Mouse (Mus musculus) small intestine, adult 2 months (tissue): ENCODE results near the gene Agbl5. TPM values are rescaled to one million over a fixed set of nuclear protein-coding genes. Genes with fewer than 3 reads are reported as not detected.

Source experiments
- H3K27ac ChIP-seq: fragments of 200-500 bp; 2 replicates; pipeline ENCODE4 v1.5.1; 2012; ENCODE audit warnings: low read depth, low read length, control low read depth, inconsistent platforms; ENCODE audit not compliant: insufficient read depth
- H3K27me3 ChIP-seq: fragments of 200-500 bp; 2 replicates; pipeline ENCODE4 v1.6.1; 2012; ENCODE audit warnings: mild to moderate bottlenecking, moderate library complexity, low read length, inconsistent platforms; ENCODE audit not compliant: control insufficient read depth, insufficient read depth
- H3K36me3 ChIP-seq: fragments of 200-500 bp; 2 replicates; pipeline ENCODE4 v1.6.1; 2012; ENCODE audit warnings: mild to moderate bottlenecking, low read length, control low read depth, inconsistent platforms; ENCODE audit not compliant: control insufficient read depth, insufficient read depth
- H3K4me1 ChIP-seq: fragments of 200-500 bp; 2 replicates; pipeline ENCODE4 v1.6.1; 2012; ENCODE audit warnings: low read length, inconsistent platforms, mixed read lengths; ENCODE audit not compliant: control insufficient read depth, insufficient read depth, insufficient read length
- H3K4me3 ChIP-seq: fragments of 200-500 bp; 2 replicates; pipeline ENCODE4 v1.5.1; 2012; ENCODE audit warnings: low read depth, mild to moderate bottlenecking, control low read depth, inconsistent platforms, low read length, moderate library complexity
- CTCF ChIP-seq: fragments of 200-500 bp; IDR thresholded peaks from 2 replicates; pipeline ENCODE4 v1.5.1; 2012; ENCODE audit warnings: low read depth, mild to moderate bottlenecking, control low read depth, inconsistent platforms, low read length, moderate library complexity, mixed read lengths; ENCODE audit not compliant: insufficient replicate concordance, insufficient read length; ENCODE audit errors: extremely low read depth
- POLR2A ChIP-seq: fragments of 200-500 bp; IDR thresholded peaks from 2 replicates; pipeline ENCODE4 v1.6.1; 2012; ENCODE audit warnings: low read depth, mild to moderate bottlenecking, control low read depth, inconsistent platforms, low read length, moderate library complexity
- WGBS: fragments of 180-500 bp; shearing (Covaris S2); methylation state at CpG from one replicate; pipeline ENCODE4 v1.1.7; 2018; 5-methylcytosine and 5-hydroxymethylcytosine counted together
- polyA plus RNA-seq: library from polyadenylated mRNA; depleted of rRNA; stranded (reverse); fragments of >200 nt; gene quantifications from 2 replicates; pipeline ENCODE4 v1.2.3, GENCODE M21; 2012

Gene Agbl5
- polyA plus RNA-seq, 1 experiment, result 10.2 TPM

DNA sequence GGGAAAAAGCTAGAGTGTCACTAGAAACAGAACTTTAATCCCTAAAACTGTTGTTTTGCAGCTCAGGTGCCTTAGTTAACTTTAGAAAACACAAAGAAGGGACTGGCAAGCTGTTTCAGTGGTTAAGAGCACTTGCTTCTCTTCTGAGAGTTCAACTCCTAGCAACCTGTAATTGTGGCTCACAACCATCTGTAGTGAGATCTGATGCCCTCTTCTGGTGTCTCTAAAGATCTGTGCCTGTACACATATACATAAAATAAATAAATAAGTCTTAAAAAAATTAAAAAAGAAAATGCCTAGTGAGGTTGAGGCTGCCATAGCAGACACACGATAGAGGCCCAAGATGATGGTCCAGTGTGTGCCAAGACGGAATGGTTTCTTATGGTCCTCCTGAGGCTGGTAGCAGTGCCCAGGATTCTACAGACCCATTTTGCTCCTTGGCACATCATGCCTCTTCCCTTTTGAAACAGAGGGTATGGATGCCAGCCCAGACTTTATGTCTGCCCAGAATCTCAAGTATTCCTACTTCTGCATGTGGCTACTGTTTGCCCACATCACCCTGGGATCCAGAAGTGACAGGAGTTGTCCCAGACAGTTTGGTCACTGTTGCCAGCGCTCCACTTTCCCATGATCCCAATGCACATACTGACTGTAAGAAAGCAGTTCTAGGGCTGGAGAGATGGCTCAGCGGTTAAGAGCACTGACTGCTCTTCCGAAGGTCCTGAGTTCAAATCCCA, 46.4 kb downstream of the Agbl5 start:
- no peak for TF ChIP-seq POLR2A
- TF ChIP-seq CTCF, result no peak
- Histone ChIP-seq H3K27ac (no peak overlapping the region), H3K4me1 (no peaks in the 10 kb centered on the region; the same call in 1 of the 2 replicates), H3K4me3 (no peak overlapping the region), H3K27me3 (no peaks in the 10 kb centered on the region), H3K36me3 (peaks cover 22% of the 10 kb centered on the region)
- WGBS, result 90% methylated on average over 5 of the region's 5 CpGs

DNA sequence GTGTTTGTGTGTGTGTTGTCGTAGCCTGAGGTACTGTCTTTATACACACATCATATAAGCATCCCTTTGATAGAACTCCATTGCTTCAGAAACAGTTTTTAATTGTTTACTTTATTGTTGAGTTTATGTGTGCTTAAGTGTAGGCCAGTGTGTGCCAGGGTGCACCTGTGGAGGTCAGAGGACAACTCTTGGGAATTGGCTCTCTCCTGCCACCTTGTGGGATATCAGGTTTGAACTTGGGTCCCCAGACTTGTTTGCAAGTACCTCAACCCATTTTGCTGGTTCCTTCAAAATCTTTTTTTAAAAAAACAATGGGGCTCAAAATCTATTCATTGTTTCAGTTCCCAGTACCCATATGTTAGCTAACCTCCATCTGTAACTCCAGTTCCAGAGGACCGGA, 54.5 kb downstream of the Agbl5 start:
- H3K27me3 ChIP-seq, result no peaks in the 10 kb centered on the region
- 83% methylated on average over 2 of the region's 2 CpGs for WGBS
- H3K36me3 ChIP-seq, result no peaks in the 10 kb centered on the region; the same call in 1 of the 2 replicates
- H3K4me1 ChIP-seq, result peaks cover 13% of the 10 kb centered on the region; the same call in 1 of the 2 replicates
- no peak overlapping the region for H3K4me3 ChIP-seq
- TF ChIP-seq POLR2A, result no peak
- TF ChIP-seq CTCF, result peak; percentile 61; the same call in 1 of the 2 replicates
- H3K27ac ChIP-seq, result no peak overlapping the region

DNA sequence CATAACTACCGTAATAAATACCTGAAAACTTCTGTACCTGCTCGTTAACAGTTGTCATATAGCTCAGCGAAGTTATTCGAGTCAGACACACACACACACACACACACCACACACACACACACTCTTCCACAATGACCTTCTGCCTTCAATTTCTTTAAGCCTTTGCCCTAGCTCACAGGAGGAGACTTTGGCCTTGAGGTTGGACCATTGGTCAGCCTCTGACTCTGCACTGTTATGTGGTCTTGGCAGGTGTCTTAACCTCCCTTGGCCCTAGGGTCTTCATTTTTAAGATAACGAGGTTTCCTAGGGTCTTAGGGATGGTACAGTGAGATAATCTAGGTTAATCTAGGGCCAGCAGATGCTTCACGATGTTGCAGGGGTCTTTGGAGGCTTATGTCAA, 55.9 kb downstream of the Agbl5 start:
- H3K4me1 ChIP-seq, result peaks cover 13% of the 10 kb centered on the region; the same call in 1 of the 2 replicates
- H3K4me3 ChIP-seq, result peak overlapping the region; percentile 69
- 63% methylated on average over 6 of the region's 6 CpGs for WGBS
- no peaks in the 10 kb centered on the region for H3K27me3 ChIP-seq
- no peaks in the 10 kb centered on the region for H3K36me3 ChIP-seq
- no peak for TF ChIP-seq POLR2A
- no peak for TF ChIP-seq CTCF
- H3K27ac ChIP-seq, result peak overlapping the region; percentile 91

DNA sequence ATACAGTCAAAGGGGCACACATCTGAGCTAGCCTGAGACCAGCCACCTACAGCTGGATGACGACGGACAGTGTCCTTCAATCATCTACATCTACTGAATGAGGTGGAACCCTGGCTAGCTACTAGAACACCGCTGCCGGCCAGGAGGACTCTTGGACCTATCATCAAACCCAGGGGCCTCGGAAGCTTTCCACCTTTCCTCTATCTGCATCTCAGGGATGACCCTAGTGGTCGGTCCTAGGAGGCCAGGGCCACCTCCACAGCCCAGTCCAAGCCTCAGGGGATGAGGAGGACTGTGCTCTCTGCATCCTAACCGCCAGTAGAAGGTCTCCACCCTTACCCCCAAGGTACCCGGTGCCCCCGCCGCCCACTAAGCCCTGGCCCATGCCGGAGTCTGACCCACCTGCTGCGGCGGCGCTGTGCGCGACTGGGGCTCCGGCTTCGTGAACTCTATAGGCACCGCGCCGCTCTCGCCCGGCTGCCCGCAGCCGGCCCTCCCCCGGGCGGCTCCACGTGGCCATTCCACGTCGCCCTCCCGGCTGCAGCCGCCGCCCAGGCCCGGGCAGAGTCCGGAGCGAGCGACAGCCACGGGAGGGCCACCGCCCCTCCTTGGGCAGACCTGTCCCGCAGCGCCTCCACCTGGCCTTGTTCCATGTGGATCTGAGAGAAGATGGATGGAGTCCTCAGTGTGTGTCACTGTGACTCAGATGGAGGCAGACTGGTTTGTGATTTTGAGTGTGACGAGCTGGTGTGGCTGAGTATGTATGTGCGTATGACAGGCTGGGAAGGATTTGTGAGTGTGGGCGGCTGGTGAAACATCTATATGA, 56.7 kb downstream of the Agbl5 start, which contains the start of gene Cgref1:
TSS of gene Cgref1 (minus strand) at position 636 of the 826 bp plus-strand sequence.
- H3K4me1 ChIP-seq, result peaks cover 13% of the 10 kb centered on the region; the same call in 1 of the 2 replicates

DNA sequence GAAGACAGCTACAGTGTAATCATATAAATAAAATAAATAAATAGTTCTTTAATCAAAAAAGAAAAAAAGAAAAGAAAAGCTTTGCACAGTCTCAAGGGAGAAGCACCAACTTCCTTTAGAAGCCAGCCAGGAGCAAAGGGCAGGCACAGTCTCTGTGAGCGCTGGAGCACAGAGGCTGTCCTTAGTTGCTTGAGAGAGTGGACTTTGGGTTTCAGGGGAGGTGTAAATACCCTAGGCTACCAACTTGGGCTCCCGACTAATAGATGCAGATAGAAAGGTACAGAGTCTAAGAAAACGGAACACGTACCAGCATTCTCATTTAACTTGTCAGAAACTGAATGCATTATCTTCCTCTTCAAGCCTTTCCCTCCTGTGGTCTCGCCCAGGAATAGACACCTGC, 60.1 kb downstream of the Agbl5 start:
- Histone ChIP-seq H3K27me3 (no peaks in the 10 kb centered on the region), H3K27ac (peak overlapping the region; percentile 93)
- TF ChIP-seq CTCF, result no peak
- TF ChIP-seq POLR2A, result no peak

More for the DNA sequence above, 56.7 kb downstream of the Agbl5 start, which contains the start of gene Cgref1:
- peak; percentile 51; the same call in 1 of the 2 replicates for TF ChIP-seq CTCF
- peak; percentile 49; the same call in 1 of the 2 replicates for TF ChIP-seq POLR2A
- H3K27me3 ChIP-seq, result no peaks in the 10 kb centered on the region
- 5% methylated on average over 44 of the region's 44 CpGs for WGBS
- peak within 1 kb of the TSS; percentile 69 for H3K4me3 ChIP-seq
- H3K27ac ChIP-seq, result peak within 1 kb of the TSS; percentile 91
- H3K36me3 ChIP-seq, result no peaks in the 10 kb centered on the region

DNA sequence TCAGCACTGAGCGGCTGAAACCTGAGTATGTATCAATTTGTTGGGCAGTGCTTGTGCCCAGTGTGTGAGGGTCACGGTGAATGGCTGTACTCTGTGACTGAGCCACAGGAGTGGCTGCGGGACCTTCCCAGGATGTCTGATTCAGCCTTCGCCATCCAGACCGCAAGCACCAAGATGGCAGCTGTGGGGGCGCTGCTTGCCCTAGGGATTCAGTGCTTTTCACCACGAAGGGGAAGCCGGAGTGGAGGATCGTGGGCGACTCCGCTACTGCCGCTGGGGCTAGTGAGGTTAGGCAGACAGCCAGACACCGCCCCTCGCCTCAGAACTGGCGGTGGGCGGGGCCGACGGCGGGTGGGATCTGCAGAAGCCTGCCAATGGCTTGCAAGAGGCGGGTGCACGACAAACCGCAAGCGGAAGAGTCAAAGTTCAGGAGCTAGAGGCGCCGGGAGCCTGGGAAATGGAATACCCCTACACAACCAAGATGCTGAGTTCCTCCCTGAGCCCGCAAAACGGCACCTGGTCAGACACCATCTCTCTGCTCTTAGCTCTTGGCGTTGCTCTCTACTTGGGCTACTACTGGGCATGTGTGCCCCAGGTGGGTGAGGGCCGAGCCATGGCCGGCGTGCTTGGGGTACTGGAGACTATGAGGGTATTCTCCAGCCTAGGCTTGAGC, 61.3 kb downstream of the Agbl5 start:
- WGBS, result 1% methylated on average over 31 of the region's 31 CpGs
- TF ChIP-seq CTCF (no peak), POLR2A (peak; percentile 79)
- peaks cover 27% of the 10 kb centered on the region for H3K36me3 ChIP-seq

More for the DNA sequence above, 60.1 kb downstream of the Agbl5 start:
- H3K36me3 ChIP-seq, result peaks cover 16% of the 10 kb centered on the region
- H3K4me1 ChIP-seq, result peaks cover 20% of the 10 kb centered on the region; the same call in 1 of the 2 replicates
- 37% methylated on average over 5 of the region's 5 CpGs for WGBS
- no peak overlapping the region for H3K4me3 ChIP-seq

More for the DNA sequence above, 61.3 kb downstream of the Agbl5 start:
- H3K27me3 ChIP-seq, result no peaks in the 10 kb centered on the region
- H3K4me1 ChIP-seq, result peaks cover 20% of the 10 kb centered on the region; the same call in 1 of the 2 replicates
- peak overlapping the region; percentile 70 for H3K4me3 ChIP-seq
- H3K27ac ChIP-seq, result peak overlapping the region; percentile 93
